Mouse (Mus musculus): ENCODE data around the gene Lpin2. TPM values are rescaled to one million over a fixed set of nuclear protein-coding genes. Genes with fewer than 3 reads are reported as not detected.

Gene Lpin2
- total and polyA plus RNA-seq, 2 experiments: 22.4 to 314 TPM

GRCm38 (mm10) chr17:71183657-71184261, 1.4 kb downstream of the Lpin2 start:
- no peaks in the 10 kb centered on the region for H3K36me3 ChIP-seq (ENCODE audit: control insufficient read depth, insufficient read depth, low read length)
- TF ChIP-seq CTCF (IDR thresholded peaks at IDR 0.05; ENCODE audit: low read depth, low read length): no peak
- no peak for TF ChIP-seq POLR2A (IDR thresholded peaks at IDR 0.05; ENCODE audit: extremely low read depth, insufficient read depth, low read length)
- peaks cover 29% of the 10 kb centered on the region for H3K79me2 ChIP-seq (ENCODE audit: control insufficient read depth, insufficient read depth, low read length)
- peak overlapping the region; percentile 75 for H3K4me3 ChIP-seq (ENCODE audit: insufficient read depth, low read depth, low read length)
- peak overlapping the region; percentile 99 for H3K9ac ChIP-seq (ENCODE audit: low read depth, low read length)
- under 1% methylated on average over 78 of the region's 79 CpGs for WGBS
- DNase-seq (ENCODE audit: extremely low read depth, low read depth, low spot score): no peak
- H3K27me3 ChIP-seq (ENCODE audit: control insufficient read depth, insufficient read depth, low read length): no peaks in the 10 kb centered on the region
- peaks cover 14% of the 10 kb centered on the region for H3K4me1 ChIP-seq (ENCODE audit: control insufficient read depth, insufficient read depth, low read length)
- H3K27ac ChIP-seq (replicated peaks; ENCODE audit: insufficient read depth, low read depth, low read length): peak overlapping the region; percentile 95

GRCm38 (mm10) chr17:71184356-71185111, 2.2 kb downstream of the Lpin2 start:
- peak overlapping the region; percentile 95 for H3K27ac ChIP-seq (replicated peaks; ENCODE audit: insufficient read depth, low read depth, low read length)
- peak overlapping the region; percentile 75 for H3K4me3 ChIP-seq (ENCODE audit: insufficient read depth, low read depth, low read length)
- H3K27me3 ChIP-seq (ENCODE audit: control insufficient read depth, insufficient read depth, low read length): no peaks in the 10 kb centered on the region
- peaks cover 16% of the 10 kb centered on the region for H3K4me1 ChIP-seq (ENCODE audit: control insufficient read depth, insufficient read depth, low read length)
- TF ChIP-seq POLR2A (IDR thresholded peaks at IDR 0.05; ENCODE audit: extremely low read depth, insufficient read depth, low read length) (peak; percentile 32; the same call in 1 of the 2 replicates), CTCF (IDR thresholded peaks at IDR 0.05; ENCODE audit: low read depth, low read length) (no peak)
- peak; percentile 73 for DNase-seq (ENCODE audit: extremely low read depth, low read depth, low spot score)
- WGBS: 4% methylated on average over 22 of the region's 22 CpGs
- H3K79me2 ChIP-seq (ENCODE audit: control insufficient read depth, insufficient read depth, low read length): peaks cover 30% of the 10 kb centered on the region
- H3K9ac ChIP-seq (ENCODE audit: low read depth, low read length): peak overlapping the region; percentile 99
- H3K36me3 ChIP-seq (ENCODE audit: control insufficient read depth, insufficient read depth, low read length): no peaks in the 10 kb centered on the region

GRCm38 (mm10) chr17:71185368-71185767, 3.0 kb downstream of the Lpin2 start:
- H3K4me1 ChIP-seq (ENCODE audit: control insufficient read depth, insufficient read depth, low read length): peaks cover 22% of the 10 kb centered on the region
- whole genome bisulfite sequencing: 11% methylated on average over 1 of the region's 1 CpGs
- peaks cover 34% of the 10 kb centered on the region for H3K79me2 ChIP-seq (ENCODE audit: control insufficient read depth, insufficient read depth, low read length)
- no peaks in the 10 kb centered on the region for H3K27me3 ChIP-seq (ENCODE audit: control insufficient read depth, insufficient read depth, low read length)
- peak overlapping the region; percentile 75 for H3K4me3 ChIP-seq (ENCODE audit: insufficient read depth, low read depth, low read length)
- peak overlapping the region; percentile 95 for H3K27ac ChIP-seq (replicated peaks; ENCODE audit: insufficient read depth, low read depth, low read length)
- H3K36me3 ChIP-seq (ENCODE audit: control insufficient read depth, insufficient read depth, low read length): no peaks in the 10 kb centered on the region
- H3K9ac ChIP-seq (ENCODE audit: low read depth, low read length): peak overlapping the region; percentile 99
- TF ChIP-seq CTCF (IDR thresholded peaks at IDR 0.05; ENCODE audit: low read depth, low read length) (no peak), POLR2A (IDR thresholded peaks at IDR 0.05; ENCODE audit: extremely low read depth, insufficient read depth, low read length) (no peak)
- DNase-seq (ENCODE audit: extremely low read depth, low read depth, low spot score): peak; percentile 57

- Histone ChIP-seq H3K4me1 (ENCODE audit: control insufficient read depth, insufficient read depth, low read length) (peaks cover 36% of the 10 kb centered on the region), H3K36me3 (ENCODE audit: control insufficient read depth, insufficient read depth, low read length) (no peaks in the 10 kb centered on the region), H3K9ac (ENCODE audit: low read depth, low read length) (peak overlapping the region; percentile 41), H3K27ac (replicated peaks; ENCODE audit: insufficient read depth, low read depth, low read length) (peak overlapping the region; percentile 24), H3K4me3 (ENCODE audit: insufficient read depth, low read depth, low read length) (peak overlapping the region; percentile 1; the same call in 1 of the 2 replicates), H3K79me2 (ENCODE audit: control insufficient read depth, insufficient read depth, low read length) (peaks cover 45% of the 10 kb centered on the region), H3K27me3 (ENCODE audit: control insufficient read depth, insufficient read depth, low read length) (no peaks in the 10 kb centered on the region)
- TF ChIP-seq POLR2A (IDR thresholded peaks at IDR 0.05; ENCODE audit: extremely low read depth, insufficient read depth, low read length) (no peak), CTCF (IDR thresholded peaks at IDR 0.05; ENCODE audit: low read depth, low read length) (no peak)
- 14% methylated on average over 7 of the region's 7 CpGs for WGBS
- DNase-seq (ENCODE audit: extremely low read depth, low read depth, low spot score): peak; percentile 60
Observed at GRCm38 (mm10) chr17:71190589-71190988, 8.2 kb downstream of the Lpin2 start.

GRCm38 (mm10) chr17:71191063-71191462, 8.7 kb downstream of the Lpin2 start:
- Histone ChIP-seq H3K4me1 (ENCODE audit: control insufficient read depth, insufficient read depth, low read length) (peaks cover 38% of the 10 kb centered on the region), H3K9ac (ENCODE audit: low read depth, low read length) (peak overlapping the region; percentile 55), H3K4me3 (ENCODE audit: insufficient read depth, low read depth, low read length) (no peak overlapping the region), H3K36me3 (ENCODE audit: control insufficient read depth, insufficient read depth, low read length) (no peaks in the 10 kb centered on the region), H3K27ac (replicated peaks; ENCODE audit: insufficient read depth, low read depth, low read length) (peak overlapping the region; percentile 66), H3K27me3 (ENCODE audit: control insufficient read depth, insufficient read depth, low read length) (no peaks in the 10 kb centered on the region), H3K79me2 (ENCODE audit: control insufficient read depth, insufficient read depth, low read length) (peaks cover 48% of the 10 kb centered on the region)
- WGBS: 74% methylated on average over 2 of the region's 2 CpGs
- TF ChIP-seq POLR2A (IDR thresholded peaks at IDR 0.05; ENCODE audit: extremely low read depth, insufficient read depth, low read length): no peak
- peak; percentile 74 for DNase-seq (ENCODE audit: extremely low read depth, low read depth, low spot score)

All from liver, adult 2 months (tissue).